Mouse (Mus musculus): ENCODE measurements around the gene Kdm2b.

DNA sequence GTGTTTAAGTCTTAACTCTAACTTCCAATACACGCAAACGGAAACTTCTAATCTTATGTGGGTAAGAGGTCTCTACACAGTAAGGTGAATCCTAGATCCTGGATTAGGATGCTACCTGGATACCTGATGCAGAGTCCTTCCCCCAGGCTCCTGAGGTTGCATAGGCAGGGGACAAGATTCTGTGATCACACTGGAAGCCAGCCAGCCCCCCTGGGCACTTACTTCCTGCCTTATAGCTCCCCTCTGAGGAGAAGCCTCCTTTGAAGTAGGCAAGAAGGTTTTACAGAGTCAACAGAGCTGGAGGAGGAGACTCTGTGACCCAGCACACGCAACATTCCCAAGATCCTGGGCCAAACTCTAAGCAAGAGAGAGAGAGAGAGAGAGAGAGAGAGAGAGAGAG is 63.3 kb downstream of the Kdm2b start:
- TF ChIP-seq POLR2A (IDR thresholded peaks at IDR 0.05; ENCODE audit: low read depth, low read length) (no peak), CTCF (IDR thresholded peaks at IDR 0.05; ENCODE audit: extremely low read depth, insufficient read depth, insufficient read length, insufficient replicate concordance) (no peak)

Measured in spleen, adult 2 months (tissue).